Mouse (Mus musculus) ovary, postnatal 10 days (tissue): Measurements from ENCODE around the gene Col16a1.

Experiments used
- DNase-seq: peaks from one replicate; pipeline ENCODE4 v3.0.0; 2022; ENCODE audit warnings: low spot score

The Col16a1 gene

DNA sequence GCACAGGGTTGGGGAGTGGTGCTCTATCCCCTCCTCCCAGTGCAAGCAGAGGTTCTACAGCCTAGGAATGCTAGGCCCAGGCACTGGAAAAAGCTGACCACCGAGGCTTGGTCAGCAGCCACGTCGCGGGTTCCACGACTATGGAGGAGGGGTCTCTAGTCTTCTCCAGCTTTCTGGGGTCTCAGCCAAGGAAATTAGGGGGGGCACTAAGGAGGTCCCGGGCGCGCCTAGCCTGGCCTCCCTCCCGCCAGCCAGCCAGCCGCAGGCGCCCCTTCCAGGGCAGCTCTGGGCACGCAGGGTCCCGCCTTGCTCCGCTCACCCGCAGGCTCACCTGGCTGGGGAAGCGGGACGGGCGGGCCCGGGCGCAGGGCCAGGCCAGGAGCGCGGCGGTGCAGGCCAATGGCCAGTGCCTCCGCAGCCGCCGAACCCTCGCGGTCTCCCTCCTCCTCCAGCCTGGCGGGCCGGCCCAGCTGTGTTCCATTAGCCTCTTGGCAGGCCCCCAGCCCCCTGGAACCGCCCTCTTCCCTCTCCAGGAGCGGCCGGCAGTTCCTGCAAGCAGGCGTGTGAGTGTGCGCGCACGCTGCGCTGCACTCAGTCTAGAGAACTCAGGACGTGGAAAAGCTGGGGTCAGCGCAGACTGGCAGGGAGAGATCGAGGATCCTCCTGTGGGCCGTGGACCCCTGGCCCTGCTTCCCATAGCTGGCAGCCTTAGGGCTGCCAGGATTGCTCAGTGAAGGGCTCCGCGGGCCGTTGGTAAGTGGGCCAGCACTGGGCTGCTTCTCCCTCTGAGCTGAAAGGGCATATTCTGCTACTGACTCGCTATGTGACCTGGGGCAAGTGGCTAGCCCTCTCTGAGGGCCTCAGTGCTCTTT lies at the start of gene Col16a1:
Gene Col16a1, plus strand, starts transcription at position 510 of the 872 bp plus-strand sequence.
- peak; percentile 96 for DNase-seq

DNA sequence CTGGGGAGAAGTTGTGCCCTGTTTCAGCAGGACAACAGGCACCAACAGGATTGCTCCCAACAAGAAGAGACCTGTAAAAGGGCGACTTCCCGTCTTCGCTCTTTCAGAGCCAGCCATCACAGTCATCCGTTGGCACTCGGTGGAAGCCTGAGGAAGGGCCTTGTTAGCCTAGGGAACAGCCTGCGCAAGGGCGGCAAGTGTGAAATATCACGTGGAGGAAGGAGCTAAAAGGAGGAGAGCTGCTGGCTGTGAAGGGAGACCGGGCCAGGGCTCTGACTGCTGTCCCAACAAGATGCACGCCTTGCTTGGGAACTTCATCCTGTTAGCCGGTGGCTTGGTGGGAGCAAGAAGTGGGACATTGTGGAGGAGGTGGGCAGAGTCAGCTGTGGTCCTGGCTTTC lies 49.5 kb upstream of the Col16a1 start:
- no peak for DNase-seq

- DNase-seq = no peak
Measured at GRCm38 (mm10) chr4:130001710-130002109, 45.9 kb upstream of the Col16a1 start.

- no peak for DNase-seq
Measured at GRCm38 (mm10) chr4:130002157-130002556, 45.5 kb upstream of the Col16a1 start.

- DNase-seq = no peak
Measured at GRCm38 (mm10) chr4:130005593-130005992, 42.0 kb upstream of the Col16a1 start.

- DNase-seq = no peak
Measured at GRCm38 (mm10) chr4:130006533-130006932, 41.1 kb upstream of the Col16a1 start.

- DNase-seq = no peak
Measured at GRCm38 (mm10) chr4:130009043-130009442, 38.6 kb upstream of the Col16a1 start.

DNA sequence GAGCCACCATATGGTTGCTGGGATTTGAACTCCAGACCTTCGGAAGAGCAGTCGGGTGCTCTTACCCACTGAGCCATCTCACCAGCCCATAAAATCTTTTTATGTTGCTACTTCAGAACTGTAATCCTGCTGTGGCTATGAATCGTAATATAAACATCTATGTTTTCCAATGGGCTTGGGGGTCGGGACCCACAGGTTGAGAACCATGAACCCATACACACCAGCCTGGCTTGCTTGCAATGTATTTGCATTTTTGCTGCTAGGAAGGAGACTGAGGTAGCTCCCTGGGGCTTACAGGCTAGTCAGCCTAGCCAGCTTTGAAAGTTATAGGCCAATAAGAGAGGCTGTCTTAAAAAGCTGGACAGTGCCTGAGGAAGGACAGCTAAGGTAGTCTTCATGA lies 36.9 kb upstream of the Col16a1 start:
- DNase-seq = no peak

DNA sequence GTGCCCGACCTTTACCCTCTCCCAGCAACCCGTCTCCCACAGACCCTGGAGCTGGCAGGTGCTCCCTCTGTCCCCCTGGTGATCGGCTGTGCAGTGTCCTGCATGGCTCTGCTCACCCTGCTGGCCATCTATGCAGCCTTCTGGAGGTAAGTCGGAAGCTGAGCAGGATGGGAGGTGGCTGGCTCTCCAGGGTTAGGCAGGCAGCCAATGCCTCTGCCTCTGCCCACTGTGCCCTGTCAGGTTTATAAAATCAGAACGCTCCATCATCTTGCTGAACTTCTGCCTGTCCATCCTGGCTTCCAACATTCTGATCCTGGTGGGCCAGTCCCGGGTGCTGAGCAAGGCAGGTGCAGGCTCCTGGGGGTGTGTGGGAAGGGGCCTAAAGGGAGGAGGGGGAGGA lies 35.4 kb upstream of the Col16a1 start:
- DNase-seq = no peak

- no peak for DNase-seq
Measured at GRCm38 (mm10) chr4:130013111-130013510, 34.5 kb upstream of the Col16a1 start.

DNA sequence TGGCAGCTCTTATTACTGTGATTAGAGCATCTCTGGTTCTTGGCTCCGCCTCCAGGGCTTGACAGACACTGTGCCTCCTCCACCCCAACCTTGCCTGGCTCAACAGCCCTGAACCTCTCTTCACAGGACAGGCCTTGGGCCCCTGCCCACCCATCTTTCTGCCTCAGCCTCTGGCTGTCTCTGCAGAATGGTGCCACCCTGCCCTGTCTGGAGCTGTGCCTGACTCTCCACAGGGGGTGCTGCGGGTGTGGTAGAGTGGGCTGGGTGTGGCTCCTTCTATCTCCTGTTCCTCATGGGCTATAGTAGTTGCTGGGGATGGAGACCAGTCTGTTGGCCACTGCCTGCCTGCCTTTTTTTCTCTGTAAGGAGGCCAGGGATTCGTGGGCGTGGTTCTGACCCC lies 31.6 kb upstream of the Col16a1 start:
- no peak for DNase-seq

- no peak for DNase-seq
Measured at GRCm38 (mm10) chr4:130017036-130017674, 30.5 kb upstream of the Col16a1 start.

GRCm38 (mm10) chr4:130022952-130023351 lies 24.7 kb upstream of the Col16a1 start:
- DNase-seq = no peak

GRCm38 (mm10) chr4:130023511-130024231 lies 24.0 kb upstream of the Col16a1 start:
- no peak for DNase-seq

- DNase-seq = no peak
Measured at GRCm38 (mm10) chr4:130025544-130025943, 22.1 kb upstream of the Col16a1 start.

GRCm38 (mm10) chr4:130031146-130031545 lies 16.5 kb upstream of the Col16a1 start:
- DNase-seq = no peak

DNA sequence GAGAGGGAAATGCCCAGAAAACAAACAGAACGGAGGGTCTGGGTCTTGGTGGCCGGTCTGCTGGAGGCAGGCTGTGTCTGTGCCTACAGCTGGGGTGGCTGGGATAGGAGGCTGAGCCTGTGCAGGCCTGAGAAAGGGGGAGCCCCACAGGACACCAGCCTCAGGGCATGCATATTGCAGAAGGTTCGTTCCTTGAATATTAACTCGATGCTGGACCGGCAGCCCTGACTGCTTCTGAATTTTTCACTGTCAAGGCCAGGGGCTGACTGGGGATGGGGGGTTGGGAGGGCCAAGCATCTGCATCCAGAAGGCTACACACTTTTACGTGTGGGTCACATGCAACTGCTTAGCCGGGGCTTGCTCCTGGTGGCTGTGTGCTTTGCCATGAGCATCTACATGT lies 14.1 kb upstream of the Col16a1 start:
- no peak for DNase-seq

DNA sequence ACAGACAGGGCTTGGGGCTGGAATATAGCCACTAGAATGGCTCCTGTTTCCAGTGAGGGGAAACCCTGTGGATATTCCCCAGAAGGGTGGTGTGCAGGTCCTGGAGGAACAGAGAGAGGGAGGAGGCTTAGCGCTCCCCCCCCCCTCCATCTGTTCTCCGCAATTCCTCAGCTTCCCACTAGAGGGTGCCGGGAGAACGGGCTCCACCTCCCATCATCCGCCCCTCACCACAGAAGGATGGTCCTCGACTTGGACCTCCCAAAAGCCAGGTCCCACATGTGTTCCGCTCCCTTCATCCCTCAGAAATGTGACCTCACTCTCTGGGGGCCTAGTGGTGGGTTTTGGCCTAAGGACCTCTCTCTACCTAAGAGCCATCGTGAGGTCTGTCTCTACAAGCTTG lies 11.5 kb upstream of the Col16a1 start:
- DNase-seq = peak; percentile 39

DNA sequence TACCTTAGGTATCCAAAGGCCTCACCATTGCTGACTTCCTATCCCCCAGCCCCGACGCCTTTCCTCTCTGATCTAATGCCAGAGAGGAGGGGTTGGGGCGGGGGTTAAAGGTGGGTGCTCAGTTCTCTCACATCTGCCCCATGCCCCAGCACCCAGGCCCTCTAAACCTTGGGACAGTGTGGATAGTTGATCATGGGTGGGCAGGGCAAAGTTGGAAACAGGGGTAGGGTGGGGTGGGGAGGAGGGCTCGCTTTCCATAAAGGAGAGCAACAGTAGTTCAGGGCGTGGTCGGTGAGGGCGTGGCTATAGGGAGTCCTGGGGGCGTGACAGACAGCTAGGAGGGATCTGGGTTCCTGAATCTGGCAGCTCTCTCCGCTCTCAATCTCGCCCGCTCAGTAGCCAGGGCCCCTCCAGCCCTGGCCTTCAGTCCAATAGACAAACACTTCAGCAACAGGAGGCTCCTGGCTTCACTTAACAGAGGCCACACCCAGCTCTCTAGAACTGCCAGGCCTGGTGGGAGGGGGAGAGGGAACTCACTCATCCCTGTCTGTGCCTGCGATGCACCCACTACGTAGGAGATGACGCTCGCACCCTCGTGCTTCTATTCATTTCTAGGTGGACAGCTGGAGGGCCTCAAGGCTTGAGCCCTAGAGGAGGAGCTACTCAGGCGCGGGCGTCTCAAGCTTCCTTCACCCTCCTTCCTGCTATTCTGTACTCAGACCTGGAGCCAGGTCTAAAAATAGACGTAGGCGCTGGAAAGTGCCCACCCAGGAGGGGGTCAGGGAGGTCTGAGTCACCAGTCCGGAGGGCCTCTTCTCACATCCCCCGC lies 10.9 kb upstream of the Col16a1 start:
- peak; percentile 35 for DNase-seq

GRCm38 (mm10) chr4:130039351-130039750 lies 8.3 kb upstream of the Col16a1 start:
- no peak for DNase-seq

DNA sequence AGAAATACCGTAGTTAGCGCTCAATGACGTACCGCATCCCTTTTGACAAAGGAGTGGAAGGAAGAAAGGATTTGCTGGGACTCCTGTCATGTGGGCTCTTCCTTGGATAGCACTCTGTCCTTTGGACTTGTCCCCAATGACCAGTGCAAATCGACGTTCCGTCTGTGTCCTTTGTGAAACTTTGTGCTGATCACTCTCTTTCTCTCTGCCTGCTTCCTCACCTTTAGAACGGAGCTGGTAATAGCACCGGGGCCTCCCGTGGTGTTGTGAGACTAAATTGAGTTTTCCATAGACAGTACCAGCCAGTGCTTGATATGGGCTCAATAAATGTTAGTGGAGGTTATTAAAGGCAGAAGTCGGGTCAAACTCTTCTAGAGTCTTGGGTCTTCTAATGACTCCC lies 6.6 kb upstream of the Col16a1 start:
- DNase-seq = no peak

DNA sequence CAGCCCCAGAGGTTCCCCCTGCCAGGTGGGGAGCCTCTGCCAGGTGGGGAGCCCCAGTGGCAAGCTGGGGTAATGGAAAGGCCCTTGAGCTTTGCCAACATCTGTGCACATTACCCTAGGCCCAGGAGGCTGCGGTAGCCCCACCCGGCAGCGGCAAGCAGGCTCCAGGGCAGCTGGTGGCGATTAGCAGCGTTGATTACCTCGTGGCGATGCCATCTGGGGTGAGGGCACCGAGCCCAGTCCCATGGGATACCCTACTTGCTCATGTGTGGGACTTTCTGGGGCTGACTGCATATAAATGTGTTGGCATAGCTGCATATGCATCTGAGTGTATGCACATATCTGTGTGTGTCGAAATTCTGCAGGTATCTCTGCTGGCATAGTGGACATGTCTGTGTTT lies 3.4 kb upstream of the Col16a1 start:
- no peak for DNase-seq
